ENCODE assay signal across 9 mouse cellular contexts in genomic region chr2:151682357-151682756, GRCm38 (mm10). TPM values are rescaled to one million over a fixed set of nuclear protein-coding genes. Genes with fewer than 3 reads are reported as not detected.
A peak's percentile ranks its signal among the peaks of the same experiment; 100 is the strongest.
DNase-seq lines count a peak whose midpoint lies in the region; ATAC-seq and TF ChIP-seq lines count a peak whose summit lies in the region.
"Had no signal": no experiment of that assay in that cellular context is flagged by ENCODE, and none has a peak within 500 bp of the region (broad histone marks: within the 10 kb centered on the region; RNA-seq: fewer than 3 reads in every experiment).

No protein-coding gene starts in this region.

- no peak for DNase-seq in gastrocnemius, adult 2 months
- no peak for DNase-seq in gastrocnemius, adult 8-10 months (ENCODE audit: low spot score in 2 of 2)
- DNase-seq in 3T3-L1 (ENCODE audit: low read depth, low spot score) = peak; percentile 66
- peak; percentile 13 for DNase-seq in R1 (ENCODE audit: low read depth, low spot score)
- DNase-seq in B cell, adult 2 months = no peak
- no peak for DNase-seq in right cerebral cortex, postnatal 36 days (ENCODE audit: low spot score in 2 of 2)

- H3K4me2 ChIP-seq in forebrain, embryonic 15.5 days (replicated peaks) = no peak overlapping the region

- WGBS in forebrain, embryonic 15.5 days = 57% methylated on average over 3 of the region's 3 CpGs

- TF ChIP-seq CTCF in gastrocnemius, adult 2 months (IDR thresholded peaks at IDR 0.05) = peak; percentile 61

- no peaks in the 10 kb centered on the region for H3K4me1 ChIP-seq in forebrain, embryonic 15.5 days

- H3K27ac ChIP-seq in gastrocnemius, adult 2 months = no peak overlapping the region
- H3K27ac ChIP-seq in forebrain, embryonic 15.5 days (replicated peaks) = no peak overlapping the region

- H3K27me3 ChIP-seq in forebrain, embryonic 15.5 days = no peaks in the 10 kb centered on the region

- H3K9me3 ChIP-seq in forebrain, embryonic 15.5 days = no peaks in the 10 kb centered on the region

- H3K36me3 ChIP-seq in forebrain, embryonic 15.5 days = no peaks in the 10 kb centered on the region

- no peak overlapping the region for H3K4me3 ChIP-seq in gastrocnemius, adult 2 months
- H3K4me3 ChIP-seq in forebrain, embryonic 15.5 days = no peak overlapping the region

- intact Hi-C loops in gastrocnemius, adult 2 months (cut with DNase I) = loop anchor here (5.0 kb wide), 1 partner anchor 190 kb away; the partner anchor contains the start of gene Nsfl1c

- no peak overlapping the region for H3K9ac ChIP-seq in forebrain, embryonic 15.5 days (replicated peaks)

- ATAC-seq in forebrain, embryonic 15.5 days (replicated peaks) = peak; percentile 81
- peak; percentile 85 for ATAC-seq in megakaryocyte progenitor cell, adult 5-6 weeks (replicated peaks; ENCODE audit: poor library complexity)

RNA-seq across cellular contexts. Expression of gene Rad21l, which starts 14.0 kb away (rescaled TPM):
- not detected for total RNA-seq in gastrocnemius, adult 2 months (2021)
- total RNA-seq in gastrocnemius, adult 8-10 months (2022) = not detected
- 0.10 TPM in 1 of 2 replicates, not detected in the other for polyA plus RNA-seq in forebrain, embryonic 15.5 days (2015; fragmentation: Nextera tagmentation; extraction: Ambion mirVana)
- not detected in 2 replicates for total RNA-seq in megakaryocyte progenitor cell, adult 5-6 weeks (2015)
- total RNA-seq in megakaryocyte progenitor cell, adult 5-6 weeks (2017) = not detected in 2 replicates
- polyA plus RNA-seq: large intestine, adult 2 months had no signal

RNA-seq across cellular contexts. Expression of gene Tmem74b, which starts 19.5 kb away (rescaled TPM):
- total RNA-seq in gastrocnemius, adult 2 months (2021) = 1 to 10 TPM in 1 of 2 experiments, under 1 TPM in 1; 0.51 to 1.9 TPM
- total RNA-seq in gastrocnemius, adult 8-10 months (2022) = 1 to 10 TPM in 3 of 4 experiments, under 1 TPM in 1; 0.46 to 1.8 (median 1.3) TPM
- polyA plus RNA-seq in forebrain, embryonic 15.5 days (2015; fragmentation: Nextera tagmentation; extraction: Ambion mirVana) = 24.1 and 24.8 TPM in 2 replicates
- not detected in 2 replicates for total RNA-seq in megakaryocyte progenitor cell, adult 5-6 weeks (2015)
- not detected in 2 replicates for total RNA-seq in megakaryocyte progenitor cell, adult 5-6 weeks (2017)

RNA-seq across cellular contexts. Expression of gene Snph, which starts 50.0 kb away (rescaled TPM):
- total RNA-seq in gastrocnemius, adult 2 months (2021) = 10 to 100 TPM; 31.7 to 35.9 TPM
- 10 to 100 TPM; 33.2 to 45.9 (median 39.9) TPM for total RNA-seq in gastrocnemius, adult 8-10 months (2022)
- polyA plus RNA-seq in forebrain, embryonic 15.5 days (2015; fragmentation: Nextera tagmentation; extraction: Ambion mirVana) = 10.0 and 11.2 TPM in 2 replicates
- not detected in 2 replicates for total RNA-seq in megakaryocyte progenitor cell, adult 5-6 weeks (2015)
- total RNA-seq in megakaryocyte progenitor cell, adult 5-6 weeks (2017) = not detected in 2 replicates

Comparison
In these comparisons a context has a peak if more than half of its experiments do, and no peak if none do; other contexts are left out.
1. DNase-seq: peak in 3T3-L1 (single experiment) and R1 (single experiment); none in gastrocnemius, adult 2 months (single experiment), gastrocnemius, adult 8-10 months (0 of 2), B cell, adult 2 months (0 of 2) and right cerebral cortex, postnatal 36 days (0 of 2).
2. RNA of gene Snph, which starts 50.0 kb away (total RNA-seq): 33.2 to 45.9 TPM in gastrocnemius, adult 8-10 months and 31.7 to 35.9 TPM in gastrocnemius, adult 2 months; not detected in megakaryocyte progenitor cell, adult 5-6 weeks; every median in the first group is over 10 times any median in the second.